Mouse (Mus musculus): ENCODE results near the gene Sptbn1.

GRCm38 (mm10) chr11:30267036-30267891, 711 bp downstream of the Sptbn1 start:
- TF ChIP-seq CTCF (IDR thresholded peaks at IDR 0.05; ENCODE audit: extremely low read depth, insufficient read length, insufficient replicate concordance, low read depth, low read length) (no peak), POLR2A (IDR thresholded peaks at IDR 0.05; ENCODE audit: low read depth, low read length) (no peak)

All from small intestine, adult 2 months (tissue).